Mouse (Mus musculus) thymus, adult 2 months (tissue): ENCODE data around the gene Upp2.

Experiments used
- CTCF ChIP-seq: fragments of 200-500 bp; IDR thresholded peaks from 2 replicates; pipeline ENCODE4 v1.5.1; 2012; ENCODE audit warnings: mild to moderate bottlenecking, control low read depth, low read length, moderate library complexity, borderline replicate concordance; ENCODE audit not compliant: control insufficient read depth, poor library complexity, insufficient read depth; ENCODE audit errors: extremely low read depth
- POLR2A ChIP-seq: fragments of 200-500 bp; IDR thresholded peaks from 2 replicates; pipeline ENCODE4 v1.6.1; 2012; ENCODE audit warnings: mild to moderate bottlenecking, low read length, control low read depth, moderate library complexity; ENCODE audit not compliant: control insufficient read depth, poor library complexity, insufficient read depth; ENCODE audit errors: extremely low read depth

DNA sequence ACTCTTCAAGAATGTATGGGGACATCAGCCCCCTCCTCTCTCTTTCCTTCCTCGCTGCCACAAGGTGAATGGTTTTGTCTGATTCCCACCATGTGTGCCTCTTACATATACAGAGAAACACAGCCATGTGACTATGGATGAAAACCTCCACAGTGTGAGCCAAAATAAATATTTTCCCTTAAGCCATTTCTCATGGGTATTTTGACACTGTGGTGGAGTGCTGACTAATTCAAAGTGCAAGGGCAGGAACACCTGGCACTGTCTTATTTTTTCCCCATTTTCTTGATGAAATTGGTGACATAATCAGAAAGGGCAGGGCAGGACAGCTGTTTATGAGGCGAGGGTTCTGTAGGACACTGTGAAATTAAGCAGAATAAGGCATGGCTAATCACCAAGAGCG, 176.3 kb downstream of the Upp2 start:
- TF ChIP-seq POLR2A (no peak), CTCF (no peak)
